Mouse (Mus musculus) left cerebral cortex, postnatal 25 days (tissue): ENCODE measurements around the gene Sars2. TPM values are rescaled to one million over a fixed set of nuclear protein-coding genes. Genes with fewer than 3 reads are reported as not detected.
"Not testable (repeated sequence)": the region's sequence is repeated elsewhere in the genome, so short reads cannot be mapped to it uniquely, and the experiment has no call there.

Experiments used
- DNase-seq, 2 experiments: peaks; one replicate each; pipeline ENCODE4 v3.0.0; 2022; ENCODE audit warnings: low spot score in 2 of 2, mixed read lengths in 1 of 2
- intact Hi-C: fragments of 180-260 bp; cut with DNase I; formaldehyde crosslinking; loops from one replicate; pipeline ENCODE4 v1.15.1; 2025
- total RNA-seq, 2 experiments: library from RNA; stranded (reverse); gene quantifications; 2 replicates each; pipeline ENCODE4 v1.2.3; 2021

Sars2 gene
- total RNA-seq: 10 to 100 TPM; 13.1 to 14.4 TPM

GRCm38 (mm10) chr7:28741709-28742438 is at the start of gene Sars2, which contains the start of gene Mrps12:
Gene Sars2, plus strand, starts transcription at chr7:28741992.
Gene Mrps12, minus strand, starts transcription at chr7:28741820.
- intact Hi-C loops: loop anchor here (2.0 kb wide), 1 partner anchor 21 kb away; no protein-coding TSS in a partner anchor
- DNase-seq: peak; percentile 98 to 99

GRCm38 (mm10) chr7:28692545-28693320 is 49.1 kb upstream of the Sars2 start, which contains the start of gene Fbxo27:
Gene Fbxo27, plus strand, starts transcription at chr7:28692849.
- intact Hi-C loops: no loop called here
- peak; percentile 46 to 63 for DNase-seq

GRCm38 (mm10) chr7:28693321-28693966 is 48.3 kb upstream of the Sars2 start:
- intact Hi-C loops: no loop called here
- peak; percentile 78 to 94 for DNase-seq

DNA sequence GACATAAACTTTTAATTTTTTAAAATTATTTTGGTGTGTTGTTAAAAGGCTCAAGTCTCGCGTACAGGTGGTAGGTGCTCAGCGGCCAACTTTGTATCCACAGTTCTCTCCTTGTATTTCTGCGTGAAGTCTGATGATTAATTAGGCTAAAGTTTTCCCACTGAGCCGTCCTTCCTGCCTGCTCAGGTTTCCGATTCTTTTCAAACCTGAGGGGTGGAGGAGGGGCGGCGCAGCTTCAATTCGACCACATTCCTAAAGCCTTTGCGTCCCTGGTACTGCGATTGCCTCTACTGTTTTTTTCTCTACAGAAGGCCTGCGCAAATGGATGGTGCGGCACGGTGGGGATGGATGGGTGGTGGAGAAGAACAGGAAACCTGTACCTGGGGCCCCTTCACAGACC is 47.4 kb upstream of the Sars2 start:
- intact Hi-C loops: no loop called here
- DNase-seq: no peak

- intact Hi-C loops: no loop called here
- DNase-seq: no peak
Observed at GRCm38 (mm10) chr7:28694966-28695511, 46.8 kb upstream of the Sars2 start.

DNA sequence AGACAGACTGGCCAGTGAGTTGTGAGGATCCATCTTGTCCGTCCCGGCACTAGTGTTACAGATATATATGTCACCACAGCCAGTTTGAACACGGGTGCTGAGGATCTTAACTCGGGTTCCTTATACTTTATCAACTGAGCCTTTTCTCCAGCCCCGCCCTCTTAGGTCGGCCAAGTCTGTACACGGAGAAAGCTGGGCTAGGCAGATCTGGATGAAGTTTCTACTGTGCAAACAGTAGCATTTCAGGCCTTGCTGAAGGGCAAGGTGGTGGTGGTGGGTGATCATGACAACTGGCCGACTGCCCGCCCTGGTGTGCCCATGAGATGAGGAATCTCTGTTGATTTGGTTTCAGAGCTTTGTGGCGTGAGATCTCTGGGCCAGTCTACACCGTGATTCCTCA is 44.5 kb upstream of the Sars2 start:
- no peak for DNase-seq
- intact Hi-C loops: no loop called here

GRCm38 (mm10) chr7:28700269-28700668 is 41.5 kb upstream of the Sars2 start:
- intact Hi-C loops: no loop called here

GRCm38 (mm10) chr7:28701306-28701705 is 40.5 kb upstream of the Sars2 start:
- DNase-seq, intact Hi-C loops: not testable (repeated sequence)

More at GRCm38 (mm10) chr7:28700269-28700668, 41.5 kb upstream of the Sars2 start:
- DNase-seq: no peak

DNA sequence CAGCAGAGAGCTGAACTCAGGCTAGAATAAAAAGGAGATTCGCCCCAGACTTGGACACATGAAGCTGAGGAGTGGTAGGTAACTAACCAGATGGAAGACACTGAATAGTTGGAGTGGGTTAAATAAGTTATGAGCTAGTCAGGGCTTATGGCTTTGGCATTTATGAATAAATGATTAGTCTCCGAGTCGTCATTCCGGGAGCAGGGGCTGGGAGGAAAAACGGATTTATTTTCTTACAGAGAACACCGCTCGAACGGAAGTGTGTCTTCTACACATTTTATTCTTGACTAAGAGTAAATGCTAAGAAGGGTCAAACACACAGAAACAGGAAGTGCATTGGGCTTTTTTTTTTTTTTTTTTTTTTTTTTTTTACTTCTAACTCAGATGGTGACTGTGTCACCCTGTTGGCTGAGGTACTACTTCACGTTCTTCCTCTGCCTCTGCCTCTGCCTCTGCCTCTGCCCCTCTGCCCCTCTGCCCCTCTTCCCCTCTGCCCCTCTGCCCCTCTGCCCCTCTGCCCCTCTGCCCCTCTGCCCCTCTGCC is 39.1 kb upstream of the Sars2 start:
- intact Hi-C loops: no loop called here
- no peak for DNase-seq

DNA sequence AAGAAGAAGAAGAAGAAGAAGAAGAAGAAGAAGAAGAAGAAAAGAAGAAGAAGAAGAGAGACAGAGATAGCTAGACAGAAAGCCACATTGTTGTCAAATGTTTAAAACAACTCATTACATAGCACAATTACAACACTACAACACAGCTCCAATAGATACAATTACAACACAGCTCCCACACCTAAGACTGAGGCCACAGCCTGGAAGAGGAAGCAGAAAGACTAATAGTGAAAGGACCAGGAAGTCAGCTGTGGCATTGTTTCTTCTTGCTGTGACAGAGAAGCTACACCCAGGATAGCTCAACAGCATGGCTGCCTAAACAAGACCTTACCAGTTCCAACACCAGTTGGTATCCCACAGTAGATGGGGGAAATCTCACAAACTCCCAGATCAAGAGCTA is 32.3 kb upstream of the Sars2 start:
- no peak for DNase-seq
- intact Hi-C loops: no loop called here

- no peak for DNase-seq
- intact Hi-C loops: no loop called here
Observed at GRCm38 (mm10) chr7:28710962-28711361, 30.8 kb upstream of the Sars2 start.

DNA sequence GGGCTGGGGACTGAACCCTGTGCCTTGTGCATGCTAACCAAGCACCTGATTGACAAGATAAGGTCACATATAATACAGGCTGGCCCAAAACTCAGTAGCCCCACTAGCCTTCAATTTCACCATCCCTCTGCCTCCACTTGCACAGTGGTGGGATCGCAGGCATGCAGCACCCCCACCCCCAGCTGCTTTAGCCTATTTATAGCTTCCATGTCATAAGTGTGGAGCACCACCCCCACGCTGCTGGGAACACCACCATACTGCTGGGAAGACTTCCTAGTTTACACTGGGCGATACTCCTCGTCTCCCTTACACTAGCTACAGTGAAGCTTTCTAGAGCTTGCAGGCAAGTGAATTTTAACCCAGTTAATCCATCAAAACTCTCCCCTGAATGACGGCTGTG is 27.1 kb upstream of the Sars2 start:
- intact Hi-C loops: no loop called here
- DNase-seq: peak; percentile 31 to 86

DNA sequence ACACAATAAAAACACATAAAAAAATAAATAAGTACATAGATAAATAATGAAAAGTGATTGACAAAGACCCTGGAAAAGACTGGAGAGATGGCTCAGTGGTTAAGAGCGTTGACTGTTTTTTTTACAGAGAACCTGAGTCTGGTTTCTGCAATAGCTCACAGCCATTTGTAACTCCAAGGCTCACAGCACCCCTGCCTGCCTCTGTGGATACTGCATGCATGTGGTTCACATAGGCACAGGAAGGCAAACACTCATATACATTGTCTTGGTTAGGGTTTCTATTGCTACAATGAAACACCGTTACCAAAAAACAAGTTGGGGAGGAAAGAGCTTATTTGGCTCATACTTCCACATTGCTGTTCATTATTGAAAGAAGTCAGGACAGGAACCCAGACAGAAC is 26.2 kb upstream of the Sars2 start:
- DNase-seq: no peak
- intact Hi-C loops: no loop called here

DNA sequence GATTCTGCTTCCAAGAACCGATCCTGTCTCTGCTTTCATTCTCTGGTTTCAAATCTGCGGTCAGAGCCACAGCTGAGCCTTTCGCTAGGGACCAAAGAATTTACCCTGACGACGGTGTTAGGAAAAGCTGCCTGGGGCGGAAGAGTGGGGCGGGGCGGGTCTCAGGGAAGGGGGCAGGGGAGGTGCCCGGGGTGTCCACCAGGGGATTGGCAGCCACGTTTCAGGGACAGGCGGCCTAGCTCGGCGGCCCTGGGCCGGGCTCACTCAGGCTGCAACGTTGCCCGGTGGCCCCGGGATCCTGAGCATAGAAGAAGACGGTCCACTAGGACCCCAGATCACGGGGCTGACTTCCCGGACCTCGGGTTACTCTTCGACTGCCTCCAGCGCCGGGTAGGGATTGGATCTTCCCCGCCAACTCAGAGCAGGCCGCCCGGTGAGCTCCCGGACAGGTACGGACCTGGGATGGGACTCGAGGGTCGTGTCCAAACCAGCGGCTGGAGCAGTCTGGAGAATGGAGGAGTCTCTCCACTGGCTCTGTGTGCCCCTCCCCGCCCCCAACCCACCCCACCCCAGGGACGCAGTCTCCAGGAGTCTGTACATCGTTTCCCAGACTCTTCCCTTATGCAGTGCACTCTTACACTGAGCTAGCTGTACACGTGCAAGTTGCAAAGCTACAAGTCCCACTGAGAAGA is 25.1 kb upstream of the Sars2 start, which contains the start of gene Fbxo17:
Fbxo17 (plus strand) TSS at position 215 of the 692 bp plus-strand sequence.
- DNase-seq: no peak

DNA sequence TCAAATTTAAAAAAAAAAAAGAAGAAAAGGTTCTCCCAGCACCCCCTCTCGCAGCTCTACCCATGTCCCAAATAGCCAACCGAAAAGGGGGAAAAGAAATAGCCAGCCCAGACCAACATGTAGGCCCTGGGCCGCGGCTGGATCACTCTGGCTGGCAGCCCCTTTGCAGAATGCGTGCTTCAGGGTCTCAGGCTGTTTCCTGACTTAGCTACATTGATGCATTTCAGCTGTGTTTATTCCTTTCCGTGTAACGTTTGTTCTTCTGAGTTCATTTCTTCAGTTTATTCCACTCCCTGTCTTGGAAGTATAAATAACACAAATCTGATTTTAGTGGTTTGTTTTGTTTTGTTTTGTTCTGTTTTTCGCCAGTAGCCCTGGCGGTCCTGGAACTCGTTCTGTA is 24.1 kb upstream of the Sars2 start:
- intact Hi-C loops: no loop called here
- no peak for DNase-seq

More for the DNA sequence above, 25.1 kb upstream of the Sars2 start, which contains the start of gene Fbxo17:
- intact Hi-C loops: no loop called here

DNA sequence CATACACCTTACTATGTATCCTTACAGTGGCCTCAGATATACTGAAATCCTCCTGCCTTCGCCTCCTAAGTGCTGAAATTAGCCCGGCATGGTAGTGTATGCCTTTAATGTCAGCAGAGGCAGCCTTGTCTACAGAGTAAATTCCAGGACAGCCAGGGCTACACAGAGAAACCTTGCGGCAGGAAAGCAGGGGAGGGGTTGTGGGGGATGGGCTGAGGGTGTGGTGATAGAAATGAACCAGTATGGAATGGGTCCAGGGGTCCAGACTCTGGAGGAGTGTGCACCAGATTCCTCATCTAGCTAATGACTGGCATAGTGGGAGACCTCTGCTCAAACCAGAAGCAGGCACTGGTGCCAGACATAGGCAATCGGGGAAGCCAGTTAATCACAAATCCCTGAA is 22.6 kb upstream of the Sars2 start:
- no peak for DNase-seq
- intact Hi-C loops: no loop called here

- intact Hi-C loops: no loop called here
- no peak for DNase-seq
Observed at GRCm38 (mm10) chr7:28719650-28720049, 22.1 kb upstream of the Sars2 start.

DNA sequence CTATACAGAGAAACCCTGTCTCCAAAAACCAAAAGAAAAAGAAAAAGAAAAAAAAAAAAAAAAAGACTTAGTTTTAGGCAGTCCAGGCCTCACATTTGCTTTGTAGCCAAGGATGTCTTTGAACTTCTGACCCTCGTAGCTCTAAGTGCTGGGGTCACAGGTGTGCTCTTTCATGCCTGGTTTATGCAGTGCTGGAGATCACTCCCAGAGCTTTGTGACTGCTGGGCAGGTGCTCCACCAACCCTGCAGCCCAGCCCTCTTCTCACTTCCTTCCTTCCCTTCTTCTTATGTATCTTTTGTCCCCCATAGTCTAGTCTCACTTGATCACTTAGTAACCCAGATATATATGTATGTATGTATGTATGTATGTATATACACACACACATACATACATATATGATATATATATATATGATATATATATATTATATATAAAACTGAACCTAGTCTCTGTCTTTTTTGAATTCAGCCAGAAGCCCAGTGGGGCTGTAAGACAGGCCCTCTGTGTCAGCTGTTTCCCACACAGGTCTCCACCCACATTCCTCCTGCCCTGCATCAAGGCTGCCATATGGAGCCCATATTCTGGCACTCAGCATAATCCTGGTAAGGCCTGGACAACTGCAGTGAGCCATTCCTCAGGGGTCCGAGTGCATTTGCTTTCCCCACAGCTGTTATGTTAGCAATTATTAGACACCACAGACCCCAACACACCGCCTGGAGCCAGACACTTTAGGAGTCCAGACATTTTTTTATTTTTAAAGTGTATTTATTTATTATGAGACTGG is 20.8 kb upstream of the Sars2 start:
- DNase-seq: no peak
- intact Hi-C loops: no loop called here
